Mouse (Mus musculus) forebrain, embryonic 15.5 days (tissue): Measurements from ENCODE around the gene Wnt10b. TPM values are rescaled to one million over a fixed set of nuclear protein-coding genes. Genes with fewer than 3 reads are reported as not detected.

ENCODE experiments used
- ATAC-seq: fragments of 200-750 bp; cut with Nextera tagmentation; replicated peaks from 2 replicates; pipeline ENCODE4 v1.8.0; 2017; ENCODE audit warnings: mild to moderate bottlenecking, moderate TSS enrichment, moderate library complexity
- H3K27ac ChIP-seq: fragments of 300-500 bp; sonication (generic); replicated peaks from 2 replicates; pipeline ENCODE4 v1.5.1; 2015; ENCODE audit warnings: mild to moderate bottlenecking, inconsistent platforms
- H3K27me3 ChIP-seq: fragments of 300-500 bp; sonication (generic); 2 replicates; pipeline ENCODE4 v1.6.1; 2015; ENCODE audit warnings: inconsistent platforms
- H3K36me3 ChIP-seq: fragments of 300-500 bp; sonication (generic); 2 replicates; pipeline ENCODE4 v1.6.1; 2015; ENCODE audit warnings: mild to moderate bottlenecking, inconsistent platforms
- H3K4me1 ChIP-seq: fragments of 300-500 bp; sonication (generic); 2 replicates; pipeline ENCODE4 v1.6.1; 2015; ENCODE audit warnings: inconsistent platforms
- H3K4me2 ChIP-seq: fragments of 300-500 bp; sonication (generic); replicated peaks from 2 replicates; pipeline ENCODE4 v1.6.1; 2015; ENCODE audit warnings: mild to moderate bottlenecking, inconsistent platforms
- H3K4me3 ChIP-seq: fragments of 300-500 bp; sonication (generic); 2 replicates; pipeline ENCODE4 v1.5.1; 2015; ENCODE audit warnings: mild to moderate bottlenecking, inconsistent platforms
- H3K9ac ChIP-seq: fragments of 300-500 bp; sonication (generic); replicated peaks from 2 replicates; pipeline ENCODE4 v1.6.1; 2015; ENCODE audit warnings: mild to moderate bottlenecking, inconsistent platforms
- H3K9me3 ChIP-seq: fragments of 300-500 bp; sonication (generic); 2 replicates; pipeline ENCODE4 v1.6.1; 2016; ENCODE audit warnings: inconsistent platforms
- WGBS: fragments of 180-500 bp; shearing (Covaris S2); methylation state at CpG from one replicate; pipeline ENCODE4 v1.1.7; 2015; ENCODE audit warnings: mixed read lengths; 5-methylcytosine and 5-hydroxymethylcytosine counted together
- polyA plus RNA-seq: library from polyadenylated mRNA; unstranded; fragments of >200 nt; fragmentation: Nextera tagmentation; extraction: Ambion mirVana; gene quantifications from 2 replicates; pipeline ENCODE4 v1.2.1, GENCODE M21; 2015

Wnt10b gene
- polyA plus RNA-seq, 1 experiment from 2014 or later: not detected

GRCm38 (mm10) chr15:98792233-98793020 lies 14.5 kb upstream of the Wnt10b start:
- Histone ChIP-seq H3K9ac (peak overlapping the region; percentile 32), H3K4me3 (peak overlapping the region; percentile 41)

DNA sequence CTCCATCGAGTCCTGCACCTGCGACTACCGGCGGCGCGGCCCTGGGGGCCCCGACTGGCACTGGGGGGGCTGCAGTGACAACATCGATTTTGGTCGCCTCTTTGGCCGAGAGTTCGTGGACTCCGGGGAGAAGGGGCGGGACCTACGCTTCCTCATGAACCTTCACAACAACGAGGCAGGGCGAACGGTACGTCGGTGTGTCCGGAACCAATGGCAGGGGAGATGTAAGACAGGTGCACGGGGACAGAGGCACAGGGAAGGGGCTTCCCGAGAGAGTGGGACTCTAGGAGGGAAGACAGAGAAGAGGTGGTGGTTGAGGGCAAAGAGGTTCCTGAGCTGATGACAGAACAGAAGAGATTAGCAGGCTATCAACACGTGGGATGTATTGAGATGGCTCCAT lies 13.8 kb upstream of the Wnt10b start:
- H3K4me3 ChIP-seq: peak overlapping the region; percentile 41; the same call in 1 of the 2 replicates

More at GRCm38 (mm10) chr15:98792233-98793020, 14.5 kb upstream of the Wnt10b start:
- Histone ChIP-seq H3K4me2 (peak overlapping the region; percentile 49), H3K27me3 (peaks cover 96% of the 10 kb centered on the region), H3K4me1 (peaks cover 24% of the 10 kb centered on the region), H3K27ac (no peak overlapping the region), H3K36me3 (no peaks in the 10 kb centered on the region), H3K9me3 (no peaks in the 10 kb centered on the region)
- under 1% methylated on average over 74 of the region's 75 CpGs for WGBS
- peak; percentile 49; the same call in 1 of the 2 replicates for ATAC-seq

DNA sequence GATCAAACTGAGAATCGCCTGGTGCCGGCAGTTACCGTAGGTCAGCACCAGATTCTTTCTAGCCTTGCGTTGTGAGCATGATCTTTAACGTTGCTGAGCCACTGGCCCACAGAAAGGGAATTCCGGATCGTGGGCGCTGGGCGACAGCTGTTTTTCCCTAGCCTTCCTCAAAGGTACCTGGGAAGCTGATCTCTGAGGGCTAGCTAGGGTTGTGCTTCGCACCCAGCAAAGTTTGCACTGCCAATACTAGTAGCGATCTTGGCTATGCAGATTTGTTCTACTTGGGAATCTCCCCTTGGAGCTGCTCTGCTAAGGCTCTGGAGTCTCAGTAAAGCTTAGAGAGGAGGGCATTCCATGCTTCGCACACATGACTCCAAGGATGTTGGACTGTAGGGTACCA lies 13.3 kb upstream of the Wnt10b start:
- no peaks in the 10 kb centered on the region for H3K9me3 ChIP-seq
- H3K9ac ChIP-seq: no peak overlapping the region
- H3K4me3 ChIP-seq: no peak overlapping the region
- H3K36me3 ChIP-seq: no peaks in the 10 kb centered on the region
- H3K4me2 ChIP-seq: no peak overlapping the region
- peaks cover 18% of the 10 kb centered on the region for H3K4me1 ChIP-seq
- ATAC-seq: no peak
- no peak overlapping the region for H3K27ac ChIP-seq
- WGBS: under 1% methylated on average over 12 of the region's 12 CpGs
- peaks cover 98% of the 10 kb centered on the region for H3K27me3 ChIP-seq

More for the DNA sequence above, 13.8 kb upstream of the Wnt10b start:
- Histone ChIP-seq H3K4me2 (no peak overlapping the region), H3K27ac (no peak overlapping the region), H3K27me3 (peaks cover 98% of the 10 kb centered on the region), H3K9me3 (no peaks in the 10 kb centered on the region), H3K9ac (no peak overlapping the region), H3K4me1 (peaks cover 19% of the 10 kb centered on the region), H3K36me3 (no peaks in the 10 kb centered on the region)
- WGBS: under 1% methylated on average over 23 of the region's 23 CpGs
- ATAC-seq: no peak

DNA sequence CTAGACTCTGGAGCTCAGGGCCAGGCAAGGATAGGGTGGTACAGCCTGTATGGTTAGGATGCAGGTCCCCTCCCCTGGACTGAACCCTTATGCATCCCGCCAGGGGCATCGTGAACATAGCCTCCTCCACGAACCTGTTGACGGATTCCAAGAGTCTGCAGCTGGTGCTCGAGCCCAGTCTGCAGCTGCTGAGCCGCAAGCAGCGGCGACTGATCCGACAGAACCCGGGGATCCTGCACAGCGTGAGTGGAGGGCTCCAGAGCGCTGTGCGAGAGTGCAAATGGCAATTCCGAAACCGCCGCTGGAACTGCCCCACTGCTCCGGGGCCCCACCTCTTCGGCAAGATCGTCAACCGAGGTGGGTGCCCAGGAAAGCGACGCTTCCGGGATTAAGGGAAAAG lies 12.8 kb upstream of the Wnt10b start:
- Histone ChIP-seq H3K27ac (no peak overlapping the region), H3K4me1 (peaks cover 18% of the 10 kb centered on the region), H3K4me3 (no peak overlapping the region; the same call in 1 of the 2 replicates), H3K9ac (no peak overlapping the region), H3K27me3 (peaks cover 98% of the 10 kb centered on the region), H3K4me2 (no peak overlapping the region), H3K9me3 (no peaks in the 10 kb centered on the region), H3K36me3 (no peaks in the 10 kb centered on the region)
- ATAC-seq: no peak
- under 1% methylated on average over 23 of the region's 23 CpGs for WGBS

DNA sequence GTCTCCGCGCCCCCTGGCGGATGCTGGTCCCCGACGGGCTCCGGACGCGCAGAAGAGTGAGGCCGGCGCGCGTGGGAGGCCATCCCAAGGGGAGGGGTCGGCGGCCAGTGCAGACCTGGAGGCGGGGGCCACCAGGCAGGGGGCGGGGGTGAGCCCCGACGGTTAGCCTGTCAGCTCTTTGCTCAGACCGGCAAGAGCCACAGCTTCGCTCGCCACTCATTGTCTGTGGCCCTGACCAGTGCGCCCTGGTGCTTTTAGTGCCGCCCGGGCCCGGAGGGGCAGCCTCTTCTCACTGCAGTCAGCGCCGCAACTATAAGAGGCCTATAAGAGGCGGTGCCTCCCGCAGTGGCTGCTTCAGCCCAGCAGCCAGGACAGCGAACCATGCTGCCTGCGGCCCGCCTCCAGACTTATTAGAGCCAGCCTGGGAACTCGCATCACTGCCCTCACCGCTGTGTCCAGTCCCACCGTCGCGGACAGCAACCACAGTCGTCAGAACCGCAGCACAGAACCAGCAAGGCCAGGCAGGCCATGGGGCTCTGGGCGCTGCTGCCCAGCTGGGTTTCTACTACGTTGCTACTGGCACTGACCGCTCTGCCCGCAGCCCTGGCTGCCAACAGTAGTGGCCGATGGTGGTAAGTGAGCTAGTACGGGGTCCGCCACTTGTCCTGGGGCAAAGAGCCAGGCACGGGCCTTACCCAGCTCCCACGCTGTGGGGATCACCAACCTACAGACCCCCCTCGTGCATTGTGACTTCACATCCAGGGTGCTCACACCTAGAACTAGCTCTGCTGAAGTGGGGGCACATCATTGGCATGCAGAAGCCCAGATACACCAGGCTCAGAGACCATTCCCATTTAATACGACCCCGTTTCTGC lies 11.9 kb upstream of the Wnt10b start, which contains the start of gene Wnt1:
Gene Wnt1 (plus strand): TSS at position 197 of the 875 bp plus-strand sequence.
- peaks cover 95% of the 10 kb centered on the region for H3K27me3 ChIP-seq
- no peak within 1 kb of the TSS for H3K27ac ChIP-seq
- H3K4me1 ChIP-seq: peaks cover 18% of the 10 kb centered on the region
- 2% methylated on average over 51 of the region's 51 CpGs for WGBS
- H3K4me2 ChIP-seq: no peak within 1 kb of the TSS
- H3K9me3 ChIP-seq: no peaks in the 10 kb centered on the region
- H3K9ac ChIP-seq: no peak within 1 kb of the TSS
- no peaks in the 10 kb centered on the region for H3K36me3 ChIP-seq
- no peak for ATAC-seq
- H3K4me3 ChIP-seq: no peak within 1 kb of the TSS

DNA sequence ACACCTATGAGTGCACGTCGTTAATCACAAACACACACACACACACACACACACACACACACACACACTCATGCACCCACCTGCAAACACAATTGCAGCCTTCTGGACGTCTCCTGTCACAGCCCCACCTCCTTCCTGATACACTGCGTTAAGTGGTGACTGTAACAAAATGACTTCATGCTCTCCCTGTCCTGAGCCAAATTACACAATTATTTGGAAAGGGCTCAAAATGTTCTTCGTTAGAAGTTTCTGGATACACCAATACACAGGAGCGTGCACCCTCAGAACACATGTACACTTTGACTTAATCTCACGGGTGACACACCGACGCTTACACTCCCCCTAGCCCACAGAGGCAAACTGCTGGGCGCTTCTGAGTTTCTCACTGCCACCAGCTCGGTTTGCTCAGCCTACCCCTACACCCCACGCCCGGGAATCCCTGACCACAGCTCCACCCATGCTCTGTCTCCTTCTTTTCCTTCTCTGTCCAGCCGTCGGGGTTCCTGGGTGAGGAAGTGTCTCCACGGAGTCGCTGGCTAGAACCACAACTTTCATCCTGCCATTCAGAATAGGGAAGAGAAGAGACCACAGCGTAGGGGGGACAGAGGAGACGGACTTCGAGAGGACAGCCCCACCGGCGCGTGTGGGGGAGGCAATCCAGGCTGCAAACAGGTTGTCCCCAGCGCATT lies 11.2 kb upstream of the Wnt10b start:
- Histone ChIP-seq H3K4me1 (peaks cover 18% of the 10 kb centered on the region), H3K36me3 (no peaks in the 10 kb centered on the region), H3K27me3 (peaks cover 94% of the 10 kb centered on the region), H3K4me2 (no peak overlapping the region), H3K9ac (no peak overlapping the region), H3K27ac (no peak overlapping the region), H3K4me3 (no peak overlapping the region), H3K9me3 (no peaks in the 10 kb centered on the region)
- WGBS: 8% methylated on average over 24 of the region's 24 CpGs
- ATAC-seq: no peak

- Histone ChIP-seq H3K27ac (no peak overlapping the region), H3K9me3 (no peaks in the 10 kb centered on the region), H3K4me2 (no peak overlapping the region), H3K9ac (no peak overlapping the region), H3K36me3 (no peaks in the 10 kb centered on the region), H3K4me1 (peaks cover 18% of the 10 kb centered on the region), H3K4me3 (no peak overlapping the region), H3K27me3 (peaks cover 84% of the 10 kb centered on the region)
- WGBS: 31% methylated on average over 4 of the region's 4 CpGs
- no peak for ATAC-seq
These were observed 10.0 kb upstream of the Wnt10b start for GRCm38 (mm10) chr15:98787930-98788329.

DNA sequence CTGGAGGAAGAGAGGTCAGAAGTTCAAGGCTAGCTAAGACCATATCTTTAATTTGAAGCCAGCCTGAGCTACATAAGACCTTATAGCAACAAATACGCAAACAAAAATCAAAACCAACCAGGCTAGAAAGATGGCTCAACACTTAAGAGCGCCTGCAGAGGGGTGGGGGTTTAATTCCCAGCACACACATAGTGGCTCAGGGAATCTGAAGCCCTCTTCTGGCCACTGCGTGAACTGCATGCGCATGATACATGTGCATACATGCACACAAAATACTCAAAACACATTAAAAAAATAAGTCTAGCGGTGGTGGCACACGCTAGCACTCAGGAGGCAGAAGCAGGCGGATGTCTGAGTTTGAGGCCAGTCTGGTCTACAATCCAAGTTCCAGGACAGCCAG lies 7.8 kb upstream of the Wnt10b start:
- peaks cover 80% of the 10 kb centered on the region for H3K27me3 ChIP-seq
- no peaks in the 10 kb centered on the region for H3K36me3 ChIP-seq
- H3K4me1 ChIP-seq: peaks cover under 1% of the 10 kb centered on the region
- WGBS: 39% methylated on average over 7 of the region's 7 CpGs
- no peak overlapping the region for H3K9ac ChIP-seq
- no peak overlapping the region for H3K27ac ChIP-seq
- no peak for ATAC-seq
- no peaks in the 10 kb centered on the region for H3K9me3 ChIP-seq
- H3K4me3 ChIP-seq: no peak overlapping the region
- H3K4me2 ChIP-seq: no peak overlapping the region

GRCm38 (mm10) chr15:98781166-98781565 lies 3.2 kb upstream of the Wnt10b start:
- peaks cover 18% of the 10 kb centered on the region for H3K4me1 ChIP-seq
- no peak overlapping the region for H3K4me3 ChIP-seq
- H3K36me3 ChIP-seq: no peaks in the 10 kb centered on the region
- H3K4me2 ChIP-seq: no peak overlapping the region
- 23% methylated on average over 6 of the region's 6 CpGs for WGBS
- no peak overlapping the region for H3K27ac ChIP-seq
- no peak overlapping the region for H3K9ac ChIP-seq
- no peak for ATAC-seq
- H3K27me3 ChIP-seq: peaks cover 79% of the 10 kb centered on the region
- no peaks in the 10 kb centered on the region for H3K9me3 ChIP-seq

DNA sequence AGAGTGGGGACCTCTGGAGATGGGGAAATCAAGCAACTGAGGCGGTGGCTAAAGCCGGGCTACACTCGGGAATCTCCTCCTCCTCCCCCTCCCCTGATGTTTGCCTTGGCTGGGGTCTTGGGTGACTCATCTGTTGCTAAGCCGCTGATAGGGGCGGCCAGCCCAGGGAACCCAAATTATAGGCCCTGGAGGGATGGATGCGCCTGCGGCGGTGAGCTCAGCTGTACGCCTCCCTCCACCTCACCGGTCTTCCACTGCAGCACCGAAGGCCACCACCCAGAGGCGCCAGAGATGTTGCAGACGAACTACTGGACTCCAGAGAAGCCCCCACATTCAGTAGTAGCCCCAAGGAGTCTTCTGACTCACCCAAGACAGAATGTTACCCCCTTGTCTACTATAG lies 2.6 kb upstream of the Wnt10b start:
- H3K9me3 ChIP-seq: no peaks in the 10 kb centered on the region
- H3K4me2 ChIP-seq: no peak overlapping the region
- peaks cover 81% of the 10 kb centered on the region for H3K27me3 ChIP-seq
- H3K27ac ChIP-seq: no peak overlapping the region
- no peak for ATAC-seq
- WGBS: 2% methylated on average over 13 of the region's 13 CpGs
- H3K4me3 ChIP-seq: no peak overlapping the region
- H3K36me3 ChIP-seq: no peaks in the 10 kb centered on the region
- H3K4me1 ChIP-seq: peaks cover 20% of the 10 kb centered on the region
- H3K9ac ChIP-seq: no peak overlapping the region

DNA sequence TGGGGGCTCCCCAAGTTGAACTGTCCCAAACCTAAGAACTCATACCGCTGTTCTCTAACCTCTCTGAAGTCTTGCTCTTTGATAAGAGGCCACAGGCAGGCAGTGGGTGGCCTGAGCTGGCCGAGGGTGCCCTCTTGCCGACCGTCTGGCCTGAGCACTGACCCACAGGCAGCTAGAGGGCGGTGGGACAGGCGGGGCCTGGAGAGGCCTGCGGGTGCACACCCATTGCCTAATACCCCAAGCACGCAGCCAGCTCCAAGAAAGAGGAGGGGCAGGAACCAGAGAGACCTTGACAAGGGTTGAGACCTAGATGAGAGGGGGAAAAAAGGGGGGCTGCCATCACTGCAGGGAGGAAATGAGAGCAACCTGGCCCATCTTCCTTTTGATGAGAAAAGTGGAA lies 2.1 kb upstream of the Wnt10b start:
- peaks cover 81% of the 10 kb centered on the region for H3K27me3 ChIP-seq
- 3% methylated on average over 8 of the region's 8 CpGs for WGBS

DNA sequence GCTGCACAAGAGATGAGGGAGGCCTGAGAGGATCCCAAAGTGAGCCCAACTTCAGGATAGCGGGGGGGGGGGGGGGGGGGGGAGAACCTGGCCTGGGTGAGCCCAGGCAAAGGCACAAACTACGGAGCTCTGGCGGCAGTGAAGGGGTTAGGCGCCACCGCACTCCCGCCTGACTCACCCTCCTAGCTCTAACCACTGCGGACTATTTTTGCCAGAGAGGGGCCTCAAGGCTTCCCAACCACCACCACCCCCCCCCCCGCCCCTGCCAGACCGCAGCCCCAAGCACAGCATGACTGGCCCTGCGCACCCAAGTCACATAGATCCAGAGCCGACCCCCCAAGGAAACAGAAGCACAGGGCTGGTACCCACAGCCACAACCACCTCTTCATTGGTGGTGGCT lies 856 bp upstream of the Wnt10b start:
- Histone ChIP-seq H3K4me2 (no peak overlapping the region), H3K9ac (no peak overlapping the region), H3K36me3 (no peaks in the 10 kb centered on the region), H3K27me3 (peaks cover 86% of the 10 kb centered on the region), H3K4me1 (peaks cover 20% of the 10 kb centered on the region), H3K27ac (no peak overlapping the region), H3K4me3 (no peak overlapping the region), H3K9me3 (no peaks in the 10 kb centered on the region)
- WGBS: 5% methylated on average over 4 of the region's 11 CpGs
- ATAC-seq: no peak

More for the DNA sequence above, 2.1 kb upstream of the Wnt10b start:
- no peak overlapping the region for H3K9ac ChIP-seq
- H3K4me3 ChIP-seq: no peak overlapping the region
- ATAC-seq: no peak
- no peaks in the 10 kb centered on the region for H3K36me3 ChIP-seq
- H3K4me1 ChIP-seq: peaks cover 20% of the 10 kb centered on the region
- no peak overlapping the region for H3K27ac ChIP-seq
- no peak overlapping the region for H3K4me2 ChIP-seq
- no peaks in the 10 kb centered on the region for H3K9me3 ChIP-seq
